Mouse (Mus musculus) CH12.LX (cell line): ENCODE results near the gene Slco2b1. TPM values are rescaled to one million over a fixed set of nuclear protein-coding genes. Genes with fewer than 3 reads are reported as not detected.

Experiments used
- DNase-seq: peaks from one replicate; pipeline ENCODE4 v3.0.0-alpha.2; 2013; ENCODE audit errors: extremely low read depth
- H3K27ac ChIP-seq: 2 replicates; pipeline ENCODE4 v1.5.1; 2012; ENCODE audit warnings: low read depth, mild to moderate bottlenecking, control low read depth, moderate library complexity; ENCODE audit not compliant: insufficient read depth
- H3K27me3 ChIP-seq: replicated peaks from 2 replicates; pipeline ENCODE3; 2012; ENCODE audit warnings: inconsistent platforms
- H3K36me3 ChIP-seq, 2 experiments: replicated peaks in 1 of 2; 2 replicates each; pipeline versions ENCODE3 to v1.6.1; 2012; ENCODE audit warnings: inconsistent platforms in 1 of 2, low read length in 1 of 2, mild to moderate bottlenecking in 1 of 2, mixed read lengths in 1 of 2, moderate library complexity in 1 of 2; ENCODE audit not compliant: control insufficient read depth in 1 of 2, insufficient read depth in 1 of 2
- H3K4me1 ChIP-seq, 2 experiments: 2 replicates each; pipeline ENCODE4 v1.6.1; 2012; ENCODE audit warnings: inconsistent platforms in 1 of 2, moderate library complexity in 1 of 2; ENCODE audit not compliant: insufficient read depth in 2 of 2, control insufficient read depth in 1 of 2
- H3K4me2 ChIP-seq: 2 replicates; pipeline ENCODE4 v1.6.1; 2012; ENCODE audit warnings: low read depth, mild to moderate bottlenecking, control low read depth; ENCODE audit not compliant: poor library complexity, insufficient read depth, severe bottlenecking
- H3K4me3 ChIP-seq, 3 experiments: fragments of 150-350 bp in 1 of 3; sonication (generic) in 1 of 3; replicated peaks in 1 of 3; 2 replicates each; pipeline versions ENCODE3 to v1.5.1; 2011 to 2012; ENCODE audit warnings: low read depth in 2 of 3, low read length in 2 of 3, mild to moderate bottlenecking in 2 of 3, moderate library complexity in 2 of 3, control low read depth in 1 of 3, improper control_type of control experiment in 1 of 3, inconsistent platforms in 1 of 3, mixed read lengths in 1 of 3; ENCODE audit not compliant: poor library complexity in 1 of 3
- H3K79me2 ChIP-seq: replicated peaks from 2 replicates; pipeline ENCODE4 v1.6.1; 2012; ENCODE audit warnings: mild to moderate bottlenecking, moderate library complexity; ENCODE audit not compliant: control insufficient read depth, poor library complexity, insufficient read depth, severe bottlenecking; ENCODE audit errors: extremely low read depth
- H3K9ac ChIP-seq: 2 replicates; pipeline ENCODE4 v1.6.1; 2012; ENCODE audit warnings: low read depth, mild to moderate bottlenecking, control low read depth, moderate library complexity; ENCODE audit not compliant: insufficient read depth
- H3K9me3 ChIP-seq: replicated peaks from 2 replicates; pipeline ENCODE3; 2012; ENCODE audit warnings: low read length, inconsistent platforms, mixed read lengths
- CTCF ChIP-seq, 2 experiments: IDR thresholded peaks in 1 of 2; conservative IDR thresholded peaks in 1 of 2; 2 replicates each; pipeline ENCODE4 v1.5.1; 2011 to 2012; ENCODE audit warnings: low read depth in 2 of 2, low read length in 2 of 2, improper control_type of control experiment in 1 of 2, inconsistent platforms in 1 of 2, mild to moderate bottlenecking in 1 of 2, moderate library complexity in 1 of 2
- ELF1 ChIP-seq: IDR thresholded peaks from 2 replicates; pipeline ENCODE4 v1.6.1; 2014; ENCODE audit warnings: low read depth, mild to moderate bottlenecking, inconsistent platforms, low read length, improper control_type of control experiment
- ETS1 ChIP-seq: conservative IDR thresholded peaks from 2 replicates; pipeline ENCODE4 v1.6.1; 2012; ENCODE audit warnings: low read depth, mild to moderate bottlenecking, inconsistent platforms, low read length, improper control_type of control experiment, moderate library complexity
- IRF4 ChIP-seq: IDR thresholded peaks from 2 replicates; pipeline ENCODE4 v1.6.1; 2014; ENCODE audit warnings: low read depth, mild to moderate bottlenecking, inconsistent platforms, low read length, improper control_type of control experiment
- JUN ChIP-seq: IDR thresholded peaks from 2 replicates; pipeline ENCODE4 v1.6.1; 2011; ENCODE audit warnings: low read depth, mild to moderate bottlenecking, low read length, improper control_type of control experiment, moderate library complexity; ENCODE audit not compliant: insufficient read depth
- KAT2A ChIP-seq: IDR thresholded peaks from 2 replicates; pipeline ENCODE4 v1.6.1; 2012; ENCODE audit warnings: low read length, improper control_type of control experiment, inconsistent platforms; ENCODE audit not compliant: insufficient replicate concordance
- MAX ChIP-seq: IDR thresholded peaks from 2 replicates; pipeline ENCODE4 v1.6.1; 2011; ENCODE audit warnings: low read length, improper control_type of control experiment
- MAZ ChIP-seq: IDR thresholded peaks from 2 replicates; pipeline ENCODE4 v1.6.1; 2012; ENCODE audit warnings: low read depth, mild to moderate bottlenecking, inconsistent platforms, low read length, improper control_type of control experiment, moderate library complexity
- MEF2A ChIP-seq: IDR thresholded peaks from 2 replicates; pipeline ENCODE4 v1.6.1; 2014; ENCODE audit warnings: low read depth, mild to moderate bottlenecking, inconsistent platforms, low read length, improper control_type of control experiment, borderline replicate concordance
- MYC ChIP-seq: IDR thresholded peaks from 2 replicates; pipeline ENCODE4 v1.6.1; 2011; ENCODE audit warnings: low read depth, mild to moderate bottlenecking, improper control_type of control experiment, low read length
- NELFE ChIP-seq: IDR thresholded peaks from 2 replicates; pipeline ENCODE4 v1.6.1; 2011; ENCODE audit warnings: low read depth, low read length, improper control_type of control experiment
- PAX5 ChIP-seq: IDR thresholded peaks from 2 replicates; pipeline ENCODE4 v1.6.1; 2012; ENCODE audit warnings: low read length, inconsistent platforms, mixed read lengths
- POLR2AphosphoS2 ChIP-seq: IDR thresholded peaks from 2 replicates; pipeline ENCODE4 v1.6.1; 2011; ENCODE audit warnings: low read depth, low read length, improper control_type of control experiment
- RAD21 ChIP-seq: IDR thresholded peaks from 2 replicates; pipeline ENCODE4 v1.6.1; 2011; ENCODE audit warnings: low read depth, mild to moderate bottlenecking, low read length, improper control_type of control experiment, moderate library complexity
- SMC3 ChIP-seq: IDR thresholded peaks from 2 replicates; pipeline ENCODE4 v1.6.1; 2011; ENCODE audit warnings: low read depth, low read length, improper control_type of control experiment
- TBP ChIP-seq: conservative IDR thresholded peaks from 2 replicates; pipeline ENCODE4 v1.6.1; 2011; ENCODE audit warnings: low read depth, low read length, improper control_type of control experiment
- USF1 ChIP-seq: IDR thresholded peaks from 2 replicates; pipeline ENCODE4 v1.6.1; 2014; ENCODE audit warnings: low read depth, mild to moderate bottlenecking, inconsistent platforms, low read length, improper control_type of control experiment
- ZC3H11A ChIP-seq: IDR thresholded peaks from 2 replicates; pipeline ENCODE4 v1.6.1; 2012; ENCODE audit warnings: low read depth, mild to moderate bottlenecking, inconsistent platforms, low read length, improper control_type of control experiment
- ZMIZ1 ChIP-seq: IDR thresholded peaks from 2 replicates; pipeline ENCODE4 v1.6.1; 2012; ENCODE audit warnings: low read depth, mild to moderate bottlenecking, inconsistent platforms, low read length, improper control_type of control experiment
- ZNF384 ChIP-seq: IDR thresholded peaks from 2 replicates; pipeline ENCODE4 v1.6.1; 2012; ENCODE audit warnings: low read depth, low read length, improper control_type of control experiment, inconsistent platforms
- dilution Hi-C: fragments of 300-500 bp; cut with MboI; formaldehyde crosslinking; loops from 2 replicates; pipeline ENCODE4 v1.14.3; 2020; ENCODE audit warnings: low sequenced_read_pairs; ENCODE audit not compliant: extremely low pct_unique_long_range_greater_than_20kb, extremely low pct_ligation_motif_present
- in situ Hi-C: fragments of 300-500 bp; cut with MboI; formaldehyde crosslinking; loops from 3 replicates; pipeline ENCODE4 v1.14.3; 2019; ENCODE audit warnings: low sequenced_read_pairs, low pct_ligation_motif_present, low pct_unique_long_range_greater_than_20kb, mixed read lengths
- polyA plus RNA-seq: library from polyadenylated mRNA; unstranded; fragments of >175 nt; gene quantifications from 2 replicates; pipeline ENCODE4 v1.2.1, GENCODE M21; 2012; ENCODE audit warnings: low read depth; ENCODE audit not compliant: insufficient read length
- total RNA-seq, 2 experiments: library from RNA; depleted of rRNA; stranded (reverse); fragments of 300-350 nt in 1 of 2; fragments of >200 nt in 1 of 2; gene quantifications; 2 replicates each; pipeline ENCODE4 v1.2.3; 2012 to 2014

The Slco2b1 gene
- total and polyA plus RNA-seq, 3 experiments: 0.08 to 0.11 TPM; not detected in 1

DNA sequence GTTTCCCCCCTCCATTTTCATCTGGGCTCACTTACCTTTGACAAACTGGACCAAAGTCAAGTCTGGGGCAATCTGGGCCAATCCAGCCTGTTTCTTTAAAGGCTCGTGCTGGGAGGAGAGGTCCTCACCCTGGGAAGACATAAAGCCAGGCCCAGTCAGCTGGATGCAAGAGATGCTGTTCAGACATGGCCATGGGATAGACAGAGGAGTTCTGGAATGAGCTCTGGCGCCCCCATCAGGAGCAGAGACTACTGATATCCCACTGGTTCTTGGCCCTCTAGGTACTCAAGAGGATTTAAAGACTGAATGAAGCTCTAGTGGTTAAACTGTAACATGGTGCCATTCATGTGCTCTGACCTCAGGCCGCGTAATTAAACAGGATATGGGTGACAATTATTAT, 40.2 kb downstream of the Slco2b1 start:
- H3K79me2 ChIP-seq: no peaks in the 10 kb centered on the region
- no peaks in the 10 kb centered on the region for H3K27me3 ChIP-seq
- dilution Hi-C loops (no loop called here), in situ Hi-C loops (no loop called here)
- peak in 1 of 2 experiments; percentile 29; a peak in 3 of 4 replicates for TF ChIP-seq CTCF (conservative IDR thresholded peaks at IDR 0.05 in 1 of 2, IDR thresholded peaks at IDR 0.05 in 1 of 2; ENCODE audit: low read depth in 2 of 2, low read length in 2 of 2)
- no peak for TF ChIP-seq RAD21
- no peaks in the 10 kb centered on the region for H3K36me3 ChIP-seq
- no peaks in the 10 kb centered on the region for H3K9me3 ChIP-seq
- no peak overlapping the region for H3K27ac ChIP-seq
- H3K4me3 ChIP-seq: no peak overlapping the region
- no peak overlapping the region for H3K4me2 ChIP-seq
- H3K9ac ChIP-seq: no peak overlapping the region
- peaks cover 25 to 47% of the 10 kb centered on the region in 2 experiments for H3K4me1 ChIP-seq
- DNase-seq: no peak

DNA sequence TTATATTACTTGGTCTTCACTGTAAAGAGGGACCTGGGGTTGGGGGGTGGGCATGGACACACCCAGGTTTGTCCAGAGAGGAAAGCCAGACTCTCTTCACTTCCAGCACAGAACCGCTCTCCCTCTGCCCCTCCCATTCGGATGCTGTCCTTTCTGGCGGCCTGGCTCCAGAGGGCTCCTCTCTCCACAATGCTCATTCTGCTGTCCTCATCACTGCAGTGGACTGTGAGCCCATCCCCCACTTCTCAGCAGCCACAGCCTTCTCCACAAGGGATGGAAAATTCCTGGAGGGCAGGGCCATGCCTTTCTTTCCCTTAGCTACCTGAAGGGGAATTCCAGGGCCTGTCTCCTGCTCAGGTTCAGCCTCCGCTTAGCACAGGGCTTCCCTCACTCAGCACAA, 42.3 kb downstream of the Slco2b1 start:
- H3K4me2 ChIP-seq: no peak overlapping the region
- peaks cover 22 to 47% of the 10 kb centered on the region in 2 experiments for H3K4me1 ChIP-seq
- no peak overlapping the region for H3K27ac ChIP-seq
- DNase-seq: no peak
- H3K4me3 ChIP-seq: no peak overlapping the region
- no peaks in the 10 kb centered on the region for H3K36me3 ChIP-seq
- no peaks in the 10 kb centered on the region for H3K27me3 ChIP-seq
- H3K79me2 ChIP-seq: no peaks in the 10 kb centered on the region
- dilution Hi-C loops (no loop called here), in situ Hi-C loops (no loop called here)
- no peaks in the 10 kb centered on the region for H3K9me3 ChIP-seq
- H3K9ac ChIP-seq: no peak overlapping the region
- no peak for TF ChIP-seq USF1
- no peak for TF ChIP-seq MAX
- no peak for TF ChIP-seq ELF1
- TF ChIP-seq KAT2A: no peak
- no peak for TF ChIP-seq CTCF (conservative IDR thresholded peaks at IDR 0.05 in 1 of 2, IDR thresholded peaks at IDR 0.05 in 1 of 2; ENCODE audit: low read depth in 2 of 2, low read length in 2 of 2)
- TF ChIP-seq IRF4: no peak
- TF ChIP-seq ETS1: no peak
- TF ChIP-seq ZMIZ1: no peak
- TF ChIP-seq SMC3: no peak
- TF ChIP-seq JUN: no peak
- no peak for TF ChIP-seq ZNF384
- no peak for TF ChIP-seq TBP
- TF ChIP-seq NELFE: no peak
- TF ChIP-seq ZC3H11A: no peak
- TF ChIP-seq POLR2AphosphoS2: no peak
- no peak for TF ChIP-seq PAX5
- TF ChIP-seq MAZ: no peak
- TF ChIP-seq MYC: no peak
- TF ChIP-seq MEF2A: no peak
